Mouse (Mus musculus) erythroblast, adult 5-6 weeks (primary cell): ENCODE data around the gene Klhl25. TPM values are rescaled to one million over a fixed set of nuclear protein-coding genes. Genes with fewer than 3 reads are reported as not detected.
A peak's percentile ranks its signal among the peaks of the same experiment; 100 is the strongest.

ENCODE experiments used
- ATAC-seq: replicated peaks from 2 replicates; pipeline ENCODE4 v1.8.0; 2016; ENCODE audit warnings: moderate number of reproducible peaks, mild to moderate bottlenecking, moderate TSS enrichment, inconsistent platforms; ENCODE audit not compliant: poor library complexity, low FRiP score, severe bottlenecking
- total RNA-seq, 2 experiments: library from RNA; stranded (forward) in 1 of 2; stranded (reverse) in 1 of 2; fragments of 150-400 nt in 1 of 2; fragments of 200-764, 138-1000 nt in 1 of 2; gene quantifications; 2 replicates each; pipeline versions ENCODE4 v1.2.3 to v1.2.4; 2015 to 2017; ENCODE audit warnings: low replicate concordance in 2 of 2

Gene Klhl25
- total RNA-seq, 2 experiments from 2014 or later: 74.7 to 190 TPM

DNA sequence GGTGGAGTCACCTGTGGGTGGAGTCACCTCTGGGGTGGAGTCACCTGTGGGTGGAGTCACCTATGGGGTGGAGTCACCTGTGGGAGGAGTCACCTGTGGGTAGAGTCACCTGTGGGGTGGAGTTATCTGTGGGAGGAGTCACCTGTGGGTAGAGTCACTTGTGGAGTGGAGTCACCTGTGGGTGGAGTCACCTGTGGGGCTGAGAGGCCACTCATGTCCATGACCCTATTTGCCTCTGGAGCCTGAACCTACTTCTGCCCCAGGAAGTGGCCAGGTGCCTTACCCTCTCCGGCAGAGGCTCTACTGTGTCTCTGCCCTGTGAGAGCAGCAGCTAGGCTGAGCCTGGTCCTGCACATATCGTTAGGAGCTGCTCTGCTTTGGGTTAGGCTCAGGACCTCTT, 20.6 kb downstream of the Klhl25 start:
- peak; percentile 11; the same call in 1 of the 2 replicates for ATAC-seq

DNA sequence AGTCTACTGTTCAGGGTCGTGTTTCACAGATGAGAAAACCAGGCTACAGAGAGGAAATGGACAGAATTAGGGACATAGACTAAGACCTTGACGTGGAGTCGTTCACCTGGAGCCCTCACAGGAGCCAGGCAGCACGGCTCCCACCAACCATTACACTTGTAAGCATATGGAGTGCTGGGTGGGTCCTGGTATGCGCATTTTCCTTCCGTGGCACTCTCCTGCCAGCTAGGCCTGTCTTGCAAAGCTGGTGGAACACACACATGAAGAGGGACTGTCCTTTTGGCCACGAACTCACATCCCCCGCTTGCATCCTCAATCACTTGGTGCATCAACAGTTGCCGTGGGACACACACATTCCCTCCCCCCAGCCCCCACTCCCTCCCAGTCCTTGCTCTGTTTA, 22.4 kb downstream of the Klhl25 start:
- no peak for ATAC-seq

DNA sequence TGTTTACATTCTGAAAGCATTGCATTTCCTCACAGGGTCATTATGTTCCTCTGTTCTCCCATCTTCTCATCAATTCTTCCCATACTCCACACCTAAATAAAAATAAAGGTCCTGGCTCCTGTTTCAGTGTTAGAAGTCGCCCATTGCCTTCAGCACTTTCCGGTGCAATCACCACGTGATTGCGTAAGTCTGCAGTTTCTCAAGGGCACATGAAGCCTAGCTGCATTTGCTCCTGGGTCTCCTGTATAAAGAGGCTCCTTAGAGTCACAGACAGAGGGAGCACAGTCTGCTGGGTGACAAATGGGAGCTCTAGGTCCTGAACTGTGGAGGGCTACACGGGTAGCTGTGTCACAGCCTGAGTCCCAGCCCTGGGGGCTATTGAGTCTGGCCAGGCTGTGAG, 24.1 kb downstream of the Klhl25 start:
- no peak for ATAC-seq

DNA sequence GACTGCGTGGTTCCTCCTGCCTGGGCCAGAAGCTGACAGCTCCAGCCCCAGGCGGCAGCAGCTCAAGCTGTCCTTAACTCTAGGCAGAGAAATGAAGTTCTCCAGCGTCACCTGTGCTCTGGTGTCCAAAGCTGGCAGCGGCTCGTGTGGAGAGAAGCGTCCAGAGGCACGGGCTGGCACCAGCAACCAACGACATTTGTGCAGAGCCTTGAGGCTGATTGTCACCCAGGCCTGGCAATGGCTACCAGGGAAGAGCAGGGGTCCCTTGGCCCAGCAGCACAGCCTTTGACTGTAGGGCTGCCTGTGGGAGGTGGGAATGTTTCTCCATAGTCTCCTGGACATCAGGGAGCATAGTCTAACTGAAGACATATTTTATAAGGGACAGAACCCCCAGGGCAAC, 24.6 kb downstream of the Klhl25 start:
- ATAC-seq: no peak

DNA sequence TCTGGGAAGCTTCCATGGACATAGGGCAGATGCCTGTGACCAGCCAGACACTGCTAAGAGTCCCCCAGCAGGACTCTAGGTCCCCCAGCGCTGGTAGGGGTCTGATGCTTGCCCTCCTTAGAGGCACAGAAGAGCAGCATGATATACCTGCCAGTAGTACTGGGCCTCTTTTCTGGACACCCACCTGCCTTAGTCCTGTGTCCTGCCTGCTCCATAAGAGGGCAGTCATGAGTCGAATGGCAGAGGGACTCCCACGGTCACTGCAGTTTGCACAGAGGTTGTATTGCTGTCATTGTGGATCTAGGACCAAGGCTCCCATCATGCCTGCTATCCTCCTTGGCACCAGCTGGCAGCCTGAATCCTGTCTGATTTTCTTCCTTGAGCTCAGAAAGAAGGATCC, 25.1 kb downstream of the Klhl25 start:
- 0 out of 2 replicates have a peak, but pooled peaks have one; percentile 45 for ATAC-seq

DNA sequence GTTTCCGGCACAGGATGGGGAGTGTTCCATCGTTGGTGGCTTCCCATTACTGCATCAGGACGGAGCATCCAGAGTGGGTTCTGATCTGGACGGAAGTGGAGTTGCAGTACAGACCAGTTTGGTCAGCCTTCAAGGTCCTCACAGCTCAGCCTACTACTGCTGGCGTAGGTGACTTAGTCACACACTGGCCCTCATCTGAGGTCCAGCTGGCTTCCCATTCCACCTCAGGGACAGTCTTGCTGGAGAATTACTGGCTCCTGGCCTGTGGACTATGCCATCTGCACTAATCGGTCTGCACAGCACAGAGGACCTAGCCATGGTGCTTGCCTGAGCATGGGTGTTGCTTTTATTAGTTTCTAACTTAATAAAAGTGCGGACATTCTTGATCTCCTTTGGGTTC, 25.6 kb downstream of the Klhl25 start:
- ATAC-seq: no peak

DNA sequence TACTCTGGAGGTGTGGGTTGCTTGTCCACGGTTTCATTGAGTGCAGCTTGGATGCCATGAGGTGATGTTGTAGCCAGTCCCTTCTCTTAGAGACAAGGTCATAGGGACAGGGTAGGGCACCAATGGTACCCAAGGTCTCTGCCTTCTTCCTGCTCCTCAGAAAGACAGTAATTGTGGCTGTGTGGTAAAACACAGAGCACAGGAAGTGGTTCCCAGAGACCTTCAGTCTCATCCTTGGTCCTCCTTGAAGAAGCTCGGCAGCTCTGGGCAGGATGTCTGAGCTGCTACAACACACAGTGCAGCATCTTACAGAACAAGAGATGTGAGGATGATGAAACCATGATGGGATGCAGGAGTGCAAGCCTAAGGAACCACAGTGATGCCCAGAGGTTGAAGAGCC, 31.3 kb downstream of the Klhl25 start:
- 0 out of 2 replicates have a peak, but pooled peaks have one; percentile 4 for ATAC-seq

DNA sequence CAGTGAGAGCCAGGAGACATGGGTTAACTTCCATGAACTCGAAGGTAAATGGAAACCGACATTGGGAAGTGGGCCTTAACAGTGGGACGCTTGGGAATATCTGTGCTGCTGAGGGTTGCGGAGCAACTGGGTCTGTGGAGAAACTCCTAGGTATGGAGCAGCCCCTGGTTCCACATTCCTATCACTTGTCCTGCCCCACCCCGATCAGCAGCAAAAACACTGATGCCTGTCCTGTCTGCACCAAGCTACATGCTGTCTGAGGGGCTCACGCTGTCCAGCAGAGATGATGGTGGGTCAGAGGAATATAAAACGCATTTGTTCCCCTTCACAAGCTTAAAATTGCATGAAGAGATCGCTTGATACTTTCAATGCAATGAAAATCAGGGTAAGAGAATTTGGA, 32.1 kb downstream of the Klhl25 start:
- peak; percentile 8; the same call in 1 of the 2 replicates for ATAC-seq

DNA sequence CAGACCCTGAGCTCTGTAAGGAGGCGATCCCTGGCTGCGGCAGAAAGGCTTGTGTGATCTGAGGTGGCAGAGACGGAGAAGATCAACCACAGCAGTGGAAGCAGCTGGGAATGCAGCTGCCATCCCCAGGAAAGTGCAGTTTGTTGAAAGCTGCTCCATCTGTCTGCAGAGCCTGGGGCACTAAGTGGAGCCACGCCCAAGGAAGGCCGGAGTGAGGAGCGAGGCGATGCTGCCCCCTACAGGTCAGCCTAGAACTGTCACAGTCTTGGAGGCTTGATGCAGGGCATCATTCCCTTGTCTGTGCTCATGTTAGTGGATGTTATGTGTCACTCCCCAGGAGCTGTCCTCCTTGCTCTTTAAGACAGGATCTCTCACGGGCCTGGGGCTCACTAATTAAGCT, 32.5 kb downstream of the Klhl25 start:
- peak; percentile 92 for ATAC-seq

DNA sequence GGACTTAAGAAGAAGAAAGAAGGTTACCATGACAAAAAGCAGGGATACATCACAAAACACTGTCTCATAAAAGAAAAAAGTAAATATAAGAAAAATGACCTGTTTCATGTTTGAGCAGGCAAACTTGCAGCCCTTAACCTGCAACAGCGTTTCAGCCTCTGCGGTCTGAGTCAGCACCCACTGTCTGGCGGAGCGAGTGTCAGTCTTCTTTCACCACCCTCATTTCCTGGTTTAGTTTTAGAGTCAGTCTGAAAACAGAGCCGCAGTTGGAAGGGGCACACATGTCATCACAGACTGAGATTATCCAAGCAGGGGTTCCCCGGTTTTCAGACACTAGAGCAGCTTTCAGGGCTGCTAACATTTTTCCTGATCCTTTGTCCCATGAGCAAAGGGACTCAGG, 33.3 kb downstream of the Klhl25 start:
- no peak for ATAC-seq

DNA sequence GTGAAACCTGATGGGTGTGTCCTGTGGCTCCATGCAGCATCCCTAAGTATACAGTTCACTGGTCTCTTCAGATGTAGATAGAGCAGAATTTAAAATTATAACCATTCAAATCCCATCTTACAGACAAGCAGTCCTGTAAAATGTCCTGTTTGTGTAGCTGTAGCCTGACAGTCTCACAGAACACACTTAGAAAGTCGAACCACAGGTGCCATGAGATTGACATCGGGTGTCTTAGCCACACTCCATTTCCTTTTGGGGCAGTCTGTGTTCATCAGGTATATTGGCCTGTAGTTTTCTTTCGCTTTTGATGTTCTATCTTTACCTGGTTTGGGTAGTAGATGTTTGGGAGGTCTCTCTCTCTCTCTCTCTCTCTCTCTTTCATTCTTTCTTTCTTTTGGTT, 33.7 kb downstream of the Klhl25 start:
- ATAC-seq: no peak

DNA sequence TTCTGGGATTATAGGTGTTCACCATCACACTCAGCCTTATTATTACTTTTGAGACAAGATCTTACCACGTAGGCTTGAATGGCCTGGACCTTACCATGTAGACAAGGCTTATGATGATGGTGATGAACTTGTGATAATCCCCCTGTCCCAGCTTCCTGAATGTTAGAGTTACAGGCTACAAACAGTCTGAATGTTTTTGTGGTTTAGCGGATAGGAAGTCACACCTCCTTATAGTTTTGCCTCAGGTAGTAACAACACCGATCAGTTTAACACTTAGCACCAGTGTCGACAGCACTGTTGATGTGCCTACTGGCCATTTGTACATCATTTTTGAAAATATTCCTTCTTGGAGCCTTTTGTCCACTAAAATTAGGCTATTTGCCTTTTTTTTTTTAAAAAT, 43.4 kb downstream of the Klhl25 start:
- no peak for ATAC-seq

DNA sequence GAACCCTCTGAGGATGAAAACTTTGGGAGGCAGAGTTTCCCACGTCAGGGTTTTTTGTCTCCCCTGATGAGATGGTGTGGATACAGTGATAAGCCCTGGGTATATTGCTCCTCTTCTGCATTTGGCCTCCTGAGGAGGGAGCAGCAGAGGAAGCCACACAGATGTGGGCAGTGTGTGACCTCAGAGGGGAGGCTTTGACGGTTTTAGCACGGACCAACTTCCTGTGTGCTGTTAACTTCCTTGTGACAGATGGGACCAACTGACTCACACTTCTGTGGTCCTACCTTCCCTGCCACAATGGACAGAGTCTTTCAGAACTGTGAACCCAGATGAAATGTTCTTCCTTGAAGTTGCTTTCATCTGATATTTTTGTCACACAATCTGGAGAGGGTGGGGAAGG, 44.6 kb downstream of the Klhl25 start:
- no peak for ATAC-seq

DNA sequence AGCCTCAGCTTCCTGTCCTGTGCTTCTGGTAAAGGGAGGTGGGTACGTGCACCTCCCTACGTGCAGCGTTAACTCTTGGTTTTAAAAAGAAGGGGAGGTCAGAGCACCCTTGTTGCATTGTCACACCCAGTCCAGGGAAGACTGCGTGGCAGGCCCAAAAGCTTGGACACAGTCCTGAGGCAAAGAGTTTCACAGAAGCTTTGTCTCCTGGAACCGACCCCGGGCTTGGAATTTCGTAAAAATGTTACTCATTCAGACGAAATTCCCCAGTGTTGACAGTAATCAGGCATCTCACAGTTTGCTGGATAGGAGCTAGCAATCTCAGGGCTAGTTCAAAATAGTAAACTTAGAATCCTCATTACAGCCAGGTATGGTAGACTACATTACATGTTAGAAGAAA, 45.6 kb downstream of the Klhl25 start:
- no peak for ATAC-seq

DNA sequence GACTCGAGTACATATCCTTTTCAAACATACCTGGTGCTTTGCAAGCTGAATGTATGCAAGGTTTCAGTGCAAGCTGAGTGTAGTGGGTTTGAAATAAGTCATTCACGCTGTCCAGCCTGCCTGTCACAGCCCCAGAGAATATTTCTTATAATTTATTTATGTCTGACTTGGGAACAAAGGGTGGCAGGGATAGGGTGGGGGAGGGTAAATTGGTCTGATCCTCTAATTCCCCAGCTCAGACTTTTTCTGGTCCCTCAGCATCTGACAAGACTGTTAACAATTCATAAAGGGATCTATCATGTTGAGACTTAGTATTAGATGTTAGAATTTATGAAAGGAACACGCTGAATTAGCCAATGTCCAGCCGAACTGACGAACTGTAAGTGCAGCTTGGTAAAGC, 48.9 kb downstream of the Klhl25 start:
- ATAC-seq: no peak

DNA sequence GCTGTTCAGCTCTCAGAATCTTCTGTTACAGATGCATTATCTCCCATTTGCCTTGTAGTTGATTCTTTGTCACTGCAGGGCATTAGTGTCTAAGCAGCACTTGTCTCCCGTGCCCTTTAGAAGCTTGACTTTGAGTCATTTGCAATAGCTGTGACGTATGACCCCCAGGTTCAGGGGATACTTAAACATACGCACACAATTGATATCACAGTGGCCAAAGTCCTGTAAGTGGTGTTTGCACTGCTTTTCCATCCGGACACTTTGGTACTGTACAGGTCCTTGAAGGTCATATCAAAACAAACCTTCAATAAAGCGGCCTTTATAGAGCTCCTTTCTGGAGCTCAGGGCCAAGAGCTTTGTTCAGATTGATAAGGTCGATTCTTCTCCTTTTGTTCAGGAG, 51.0 kb downstream of the Klhl25 start:
- no peak for ATAC-seq

DNA sequence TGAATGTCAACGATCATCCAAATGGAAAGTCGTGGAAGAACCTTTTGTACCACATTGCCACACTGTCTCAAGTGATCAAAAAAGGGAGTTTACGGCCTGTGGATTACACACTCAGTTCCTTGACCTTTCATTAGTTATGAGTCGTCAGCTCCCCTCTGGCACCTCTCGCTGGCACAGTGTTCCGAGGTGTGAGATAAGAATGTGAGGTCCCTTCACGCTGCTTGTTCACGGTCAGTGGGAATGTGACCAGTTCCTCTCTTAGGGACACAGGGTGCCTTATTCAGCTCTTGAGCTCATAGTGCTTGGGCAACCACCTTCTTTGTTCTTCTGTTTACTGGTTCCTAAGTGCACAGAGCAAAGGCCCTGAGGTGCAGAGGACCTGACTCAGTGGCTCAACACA, 51.4 kb downstream of the Klhl25 start:
- ATAC-seq: no peak

DNA sequence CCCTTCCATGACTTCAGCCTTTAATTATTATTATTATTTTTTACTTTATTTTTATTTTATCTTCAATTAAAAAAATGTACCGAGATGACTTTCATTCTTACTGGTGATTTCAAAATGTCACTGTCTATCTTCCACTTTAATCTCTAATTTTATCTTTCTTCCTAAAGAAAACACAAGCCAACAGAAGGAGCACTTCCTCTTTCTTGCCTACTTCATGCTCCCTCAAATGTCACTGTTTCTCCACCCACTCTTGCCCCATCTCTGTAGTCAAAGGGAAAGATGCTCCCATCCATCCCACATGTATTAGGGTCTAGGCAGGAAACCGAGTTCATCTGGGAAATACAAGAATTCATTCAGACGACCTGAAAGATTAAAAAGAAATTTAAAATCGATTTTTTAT, 51.8 kb downstream of the Klhl25 start:
- ATAC-seq: no peak

DNA sequence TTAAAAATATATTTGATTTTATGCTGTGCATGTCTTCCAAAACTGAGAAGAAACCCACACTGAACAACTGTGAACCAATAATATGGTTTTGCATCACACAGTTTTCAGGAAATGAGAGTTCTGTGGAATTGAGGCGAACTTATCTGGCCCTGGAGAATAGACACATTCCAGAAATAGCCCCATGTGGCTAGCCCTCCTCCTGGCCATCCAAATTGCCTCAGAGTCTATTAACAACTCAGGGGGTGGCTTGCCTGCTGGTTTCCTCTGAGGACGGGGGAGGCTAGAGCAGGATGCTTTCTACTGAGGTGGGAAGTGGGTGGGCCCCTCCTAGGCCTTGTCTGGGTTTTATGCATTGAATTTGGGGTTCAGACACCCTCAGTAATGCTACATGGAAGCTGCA, 57.0 kb downstream of the Klhl25 start:
- no peak for ATAC-seq

DNA sequence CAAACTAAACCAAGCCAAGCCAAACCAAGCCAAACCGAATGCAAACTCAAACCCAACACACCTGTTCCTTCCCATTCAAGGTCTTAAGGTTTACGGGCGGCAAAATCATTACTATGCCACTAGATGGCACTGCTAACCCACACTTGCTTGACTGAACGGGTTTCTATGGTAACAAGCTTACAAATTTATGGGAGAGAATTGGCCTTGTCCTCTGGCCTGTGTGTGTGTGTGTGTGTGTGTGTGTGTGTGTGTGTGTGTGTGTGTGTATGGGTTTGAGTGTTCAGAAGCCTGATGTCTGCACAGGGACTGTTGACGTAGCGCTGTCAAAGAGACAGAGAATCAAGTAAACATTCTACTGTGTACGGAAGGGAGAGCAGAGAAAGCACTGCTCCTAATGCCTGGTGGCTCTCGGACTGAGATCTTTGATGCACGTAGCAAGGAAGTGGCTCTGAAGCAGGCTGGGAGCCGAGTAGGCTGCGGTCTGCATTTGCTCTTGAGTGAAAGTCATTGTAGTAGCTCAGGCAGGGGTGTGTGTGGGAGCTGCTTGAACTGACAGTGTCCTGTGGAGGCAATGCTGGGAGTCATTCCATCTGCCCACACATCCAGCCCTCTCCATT, 62.0 kb downstream of the Klhl25 start:
- peak; percentile 71; the same call in 1 of the 2 replicates for ATAC-seq

DNA sequence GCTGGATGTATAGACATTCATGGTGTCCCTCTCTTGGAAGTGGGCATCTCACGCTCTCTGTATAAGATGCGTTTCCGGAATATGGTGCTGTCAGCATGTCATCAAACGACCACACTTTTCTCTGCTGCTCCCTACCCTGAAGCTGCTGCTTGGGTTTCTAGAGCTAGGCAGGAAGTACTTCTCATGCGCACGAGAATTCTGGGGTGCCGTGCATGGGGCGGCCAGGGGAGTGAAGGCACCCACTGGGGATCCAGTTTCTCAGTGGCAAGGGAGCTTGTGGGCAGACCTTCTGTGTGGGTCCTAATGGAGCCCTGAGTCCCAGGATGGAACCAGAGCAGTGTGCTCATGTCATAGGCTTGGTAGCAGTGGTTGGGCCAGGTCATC, 62.5 kb downstream of the Klhl25 start:
- no peak for ATAC-seq

DNA sequence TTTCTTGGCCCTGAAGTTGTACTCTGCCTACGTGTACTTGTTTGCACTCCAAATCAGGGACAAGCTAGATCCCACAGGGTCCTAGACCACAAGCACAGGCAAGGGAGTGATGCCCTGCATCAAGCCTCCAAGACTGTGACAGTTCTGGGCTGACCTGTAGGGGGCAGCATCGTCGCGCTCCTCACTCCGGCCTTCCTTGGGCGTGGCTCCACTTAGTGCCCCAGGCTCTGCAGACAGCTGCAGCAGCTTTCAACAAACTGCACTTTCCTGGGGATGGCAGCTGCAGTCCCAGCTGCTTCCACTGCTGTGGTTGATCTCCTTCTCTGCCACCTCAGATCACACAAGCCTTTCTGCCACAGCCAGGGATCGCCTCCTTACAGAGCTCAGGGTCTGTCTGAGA, 65.8 kb downstream of the Klhl25 start:
- ATAC-seq: peak; percentile 85
